Mouse (Mus musculus) cortical plate, adult 2 months (tissue): ENCODE measurements at regions not wholly inside any gene's neighbourhood (a gene's known extent, or its start where the extent isn't known, plus 50 kb on each side); places are given as distances from the start of the nearest gene placed in this dataset.

Experiments
- H3K27ac ChIP-seq: fragments of 200-500 bp; 2 replicates; pipeline ENCODE4 v1.5.1; 2012; ENCODE audit warnings: low read length, control low read depth, inconsistent platforms; ENCODE audit not compliant: insufficient read depth
- H3K4me1 ChIP-seq: fragments of 200-500 bp; 2 replicates; pipeline ENCODE4 v1.6.1; 2011; ENCODE audit warnings: low read length; ENCODE audit not compliant: control insufficient read depth, insufficient read depth
- H3K4me3 ChIP-seq: fragments of 200-500 bp; 2 replicates; pipeline ENCODE4 v1.5.1; 2011; ENCODE audit warnings: mild to moderate bottlenecking, low read length, control low read depth; ENCODE audit not compliant: insufficient read depth
- CTCF ChIP-seq: fragments of 200-500 bp; IDR thresholded peaks from 2 replicates; pipeline ENCODE4 v1.5.1; 2011; ENCODE audit warnings: mild to moderate bottlenecking, control low read depth, low read length; ENCODE audit not compliant: insufficient read depth; ENCODE audit errors: extremely low read depth
- POLR2A ChIP-seq: fragments of 200-500 bp; IDR thresholded peaks from 2 replicates; pipeline ENCODE4 v1.6.1; 2011; ENCODE audit warnings: mild to moderate bottlenecking, low read length, control low read depth; ENCODE audit not compliant: insufficient read depth; ENCODE audit errors: extremely low read depth

DNA sequence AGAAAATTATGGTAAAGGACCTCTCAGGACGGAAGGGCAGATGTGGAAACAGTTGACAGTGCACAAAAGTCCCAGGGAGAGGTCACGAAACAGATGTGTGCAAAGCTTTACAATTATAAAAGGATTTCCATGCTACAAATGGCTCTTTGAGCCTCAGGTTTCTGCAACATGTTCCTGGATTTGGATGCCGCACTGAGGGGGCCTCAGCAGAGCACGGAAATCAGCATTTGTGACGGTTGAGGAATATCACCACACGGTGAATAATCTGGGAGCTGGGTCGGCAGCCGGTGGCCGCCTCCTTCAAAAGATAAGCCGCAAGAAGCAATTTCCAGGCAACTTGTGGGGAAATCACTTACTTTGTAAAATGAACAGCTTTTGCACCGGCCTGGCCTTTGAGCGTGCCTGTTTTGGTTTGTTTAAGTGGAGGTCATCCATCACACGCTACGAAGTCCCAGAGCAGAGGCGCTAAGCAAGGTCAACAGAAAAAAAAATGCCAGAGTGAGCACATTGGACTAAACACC, 188.8 kb downstream of the Gm45692 start:
- no peak for TF ChIP-seq CTCF
- no peak for TF ChIP-seq POLR2A
- Histone ChIP-seq H3K4me1 (no peaks in the 10 kb centered on the region), H3K27ac (no peak overlapping the region), H3K4me3 (no peak overlapping the region)

DNA sequence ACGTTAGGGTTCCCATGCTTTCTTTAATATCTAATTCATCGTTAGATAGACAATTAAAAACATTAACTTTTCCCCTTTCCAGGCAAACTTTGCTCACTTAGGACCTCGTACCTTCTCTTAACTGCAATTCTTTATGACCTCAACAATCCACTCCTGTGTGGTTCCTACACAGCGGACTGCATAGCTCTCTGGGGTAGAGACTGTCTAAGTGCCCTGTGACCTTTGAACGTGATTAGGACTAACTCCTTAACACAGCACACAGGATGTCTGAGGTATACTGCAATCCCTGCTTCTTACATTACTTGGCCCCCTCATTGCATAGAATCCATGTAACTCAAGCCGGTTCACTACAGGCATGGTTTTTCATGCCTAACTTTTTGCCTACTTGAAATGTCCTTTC, 190.4 kb downstream of the Gm45692 start:
- TF ChIP-seq POLR2A: no peak
- no peak for TF ChIP-seq CTCF
- H3K27ac ChIP-seq: no peak overlapping the region
- no peak overlapping the region for H3K4me3 ChIP-seq
- no peaks in the 10 kb centered on the region for H3K4me1 ChIP-seq

DNA sequence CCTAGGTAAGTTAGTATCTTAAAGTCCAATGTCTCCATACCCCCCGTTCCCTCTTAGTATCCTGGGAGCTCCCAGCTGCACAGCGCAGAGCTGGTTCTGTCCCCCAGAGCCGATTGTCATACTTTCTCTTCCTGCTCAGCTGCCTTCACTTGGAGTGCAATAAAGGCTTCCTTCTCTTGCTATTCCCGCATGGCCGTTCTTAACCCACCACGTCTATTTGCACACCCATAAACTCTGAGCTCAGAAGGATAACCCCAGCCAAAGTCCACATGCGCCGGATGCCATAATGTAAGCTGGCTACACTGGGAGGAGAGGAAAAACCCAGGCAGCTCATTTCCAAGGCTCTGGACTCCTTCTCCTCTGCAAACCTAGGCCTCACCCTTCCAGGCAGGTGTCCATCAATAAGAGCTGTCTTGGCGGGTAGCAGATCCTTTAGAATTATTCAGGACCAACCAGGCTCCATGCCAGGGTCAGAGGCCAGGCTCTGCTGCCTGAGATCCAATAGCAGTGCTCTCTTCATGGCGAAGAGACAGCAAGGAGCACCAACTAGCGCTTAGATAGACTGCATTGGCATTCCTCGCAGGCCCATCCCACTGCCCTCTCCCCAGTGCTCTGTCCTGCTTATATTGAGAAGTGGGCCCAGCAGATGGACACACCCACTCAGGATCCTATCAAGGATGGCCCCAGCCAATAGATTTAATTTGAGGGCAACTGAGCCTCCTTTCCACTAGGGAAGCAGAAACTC, 204.4 kb downstream of the Gm45692 start:
- H3K4me1 ChIP-seq: no peaks in the 10 kb centered on the region
- TF ChIP-seq POLR2A (no peak), CTCF (no peak)
- no peak overlapping the region for H3K4me3 ChIP-seq
- no peak overlapping the region for H3K27ac ChIP-seq

DNA sequence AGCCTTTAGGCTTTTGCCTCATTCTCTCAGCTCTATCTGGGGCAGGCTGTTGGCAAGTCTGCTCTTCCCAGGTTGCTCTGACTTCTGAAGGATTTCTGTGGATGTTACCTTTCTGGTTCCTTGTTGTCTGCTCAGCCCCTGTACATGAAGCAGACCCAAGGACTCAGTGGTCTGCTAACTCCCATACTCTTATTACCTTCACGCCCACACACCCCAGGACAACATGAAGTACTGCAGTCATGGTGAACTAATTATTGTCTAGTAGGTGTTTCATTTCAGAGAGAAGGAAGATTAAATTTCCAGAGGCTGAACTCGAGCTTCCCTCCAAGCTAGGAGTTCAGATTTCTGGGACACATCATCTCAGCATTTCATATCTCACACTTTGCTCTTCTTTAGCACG, 205.3 kb downstream of the Gm45692 start:
- Histone ChIP-seq H3K27ac (no peak overlapping the region), H3K4me3 (no peak overlapping the region), H3K4me1 (no peaks in the 10 kb centered on the region)
- TF ChIP-seq CTCF (no peak), POLR2A (no peak)

DNA sequence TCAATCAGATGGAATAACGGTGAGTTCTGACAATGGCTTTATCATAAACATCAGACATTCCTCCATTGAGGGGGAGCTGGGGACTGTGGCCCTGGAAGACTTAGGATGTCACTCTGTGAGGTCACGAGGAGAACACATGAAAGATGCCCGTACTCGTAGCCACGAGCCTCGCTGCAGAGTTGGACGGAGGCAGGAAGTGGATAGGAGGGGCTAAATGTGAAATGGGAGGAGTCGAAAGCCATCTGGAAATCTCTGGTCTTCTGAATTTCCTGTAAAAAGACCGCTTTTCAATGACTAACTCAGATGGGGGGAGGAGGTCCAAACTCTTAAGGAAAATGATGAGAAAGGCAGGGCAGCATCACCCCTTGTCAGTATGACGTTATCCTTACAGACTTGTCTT, 210.5 kb downstream of the Gm45692 start:
- TF ChIP-seq CTCF (no peak), POLR2A (no peak)
- Histone ChIP-seq H3K27ac (no peak overlapping the region), H3K4me3 (no peak overlapping the region), H3K4me1 (no peaks in the 10 kb centered on the region)

DNA sequence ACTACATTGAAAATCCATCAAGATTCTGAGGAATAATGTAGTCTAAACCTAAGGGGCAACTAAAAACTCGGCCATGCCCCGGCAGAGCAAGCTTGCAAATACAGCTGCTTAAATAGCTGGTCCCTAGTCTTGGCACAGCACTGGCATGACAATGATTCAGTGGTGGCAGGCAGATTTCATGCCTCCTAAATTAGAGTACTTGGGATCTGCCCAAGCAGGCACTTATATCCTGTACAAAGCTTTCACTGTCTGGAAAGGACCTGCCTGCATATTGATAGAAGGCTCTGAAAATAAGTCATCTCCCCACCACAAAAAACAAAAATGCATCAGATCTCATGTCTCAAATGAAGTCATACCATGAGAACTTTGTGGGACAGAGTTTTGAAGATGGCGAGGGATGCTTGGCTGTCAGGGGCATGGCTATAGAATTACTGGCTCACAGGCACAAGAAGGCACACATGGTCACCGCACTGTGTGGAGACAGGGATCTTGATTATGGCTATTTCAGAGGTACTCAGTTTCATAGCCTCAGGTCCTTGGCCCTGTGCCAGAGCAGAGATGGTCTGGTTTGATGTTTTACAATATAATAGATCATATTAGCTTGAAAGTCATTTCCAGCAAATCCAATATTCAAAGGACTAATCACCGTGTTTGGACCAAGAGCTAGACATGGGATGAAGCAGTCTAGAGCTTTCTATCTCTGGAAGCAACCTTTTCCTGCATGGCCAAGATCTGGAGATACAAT, 217.7 kb downstream of the Gm45692 start:
- TF ChIP-seq CTCF (no peak), POLR2A (no peak)
- Histone ChIP-seq H3K4me3 (no peak overlapping the region), H3K27ac (no peak overlapping the region), H3K4me1 (no peaks in the 10 kb centered on the region)

DNA sequence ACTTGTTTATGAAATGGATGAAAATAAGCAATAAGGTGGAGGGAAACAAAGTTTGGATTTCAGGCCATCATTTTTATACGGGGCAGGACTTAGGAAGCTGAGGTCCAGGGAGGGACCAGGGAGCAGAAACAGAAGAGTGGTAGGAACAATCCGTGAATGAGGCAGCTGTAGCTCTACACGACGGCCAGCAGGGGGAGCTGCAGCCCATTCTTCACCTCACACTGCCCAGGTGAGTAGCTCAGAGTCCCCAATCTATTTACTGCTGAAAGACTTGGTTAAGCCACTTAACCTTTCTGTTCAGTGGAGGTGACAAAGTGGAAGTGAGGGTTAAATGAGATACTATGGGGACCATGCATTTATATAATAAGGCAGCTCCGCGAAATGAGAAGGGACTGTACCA, 225.7 kb downstream of the Gm45692 start:
- no peak overlapping the region for H3K27ac ChIP-seq
- peak; percentile 89 for TF ChIP-seq CTCF
- TF ChIP-seq POLR2A: no peak
- no peaks in the 10 kb centered on the region for H3K4me1 ChIP-seq
- H3K4me3 ChIP-seq: no peak overlapping the region

DNA sequence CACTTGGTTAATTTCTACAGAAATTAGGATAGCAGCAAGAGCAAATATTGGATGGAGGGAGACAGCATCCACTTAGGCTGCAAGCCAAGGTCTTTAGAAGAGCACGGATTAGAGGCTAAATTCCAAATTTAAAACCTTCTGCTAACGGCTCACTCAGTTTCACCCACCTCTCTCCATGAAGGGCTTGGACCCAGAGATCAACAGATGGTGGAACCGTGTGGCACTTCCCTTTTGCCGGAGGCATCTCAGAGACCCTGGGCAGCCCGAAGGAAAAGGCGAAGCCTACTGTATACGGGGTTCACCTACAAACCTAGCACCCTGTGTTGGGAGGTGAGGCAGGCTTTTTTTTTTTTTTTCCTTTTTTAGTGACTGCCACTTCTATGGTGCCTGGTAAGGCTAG, 229.9 kb downstream of the Gm45692 start:
- Histone ChIP-seq H3K4me3 (no peak overlapping the region), H3K4me1 (no peaks in the 10 kb centered on the region; the same call in 1 of the 2 replicates), H3K27ac (no peak overlapping the region)
- TF ChIP-seq POLR2A (no peak), CTCF (no peak)

DNA sequence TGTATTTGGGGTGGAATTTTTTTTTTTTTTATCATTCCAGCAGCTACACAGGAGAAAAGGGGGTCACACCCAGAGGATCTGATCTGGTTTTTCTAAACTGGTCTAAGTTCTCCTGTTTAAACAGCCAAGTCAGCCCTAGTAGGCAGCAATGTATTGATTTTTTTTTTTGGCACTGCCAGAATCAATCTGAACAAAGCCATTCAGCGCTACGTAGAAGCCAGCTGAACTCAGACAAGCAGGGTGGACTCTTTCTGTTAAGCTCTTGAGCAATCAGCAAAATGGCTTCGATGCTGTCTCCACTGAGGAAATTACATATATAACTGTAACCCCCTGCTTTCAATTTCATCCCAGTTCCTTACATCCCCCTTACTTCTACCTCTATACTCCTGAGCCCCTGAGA, 230.5 kb downstream of the Gm45692 start:
- no peak overlapping the region for H3K27ac ChIP-seq
- H3K4me1 ChIP-seq: no peaks in the 10 kb centered on the region; the same call in 1 of the 2 replicates
- H3K4me3 ChIP-seq: no peak overlapping the region
- TF ChIP-seq POLR2A: no peak
- TF ChIP-seq CTCF: no peak

DNA sequence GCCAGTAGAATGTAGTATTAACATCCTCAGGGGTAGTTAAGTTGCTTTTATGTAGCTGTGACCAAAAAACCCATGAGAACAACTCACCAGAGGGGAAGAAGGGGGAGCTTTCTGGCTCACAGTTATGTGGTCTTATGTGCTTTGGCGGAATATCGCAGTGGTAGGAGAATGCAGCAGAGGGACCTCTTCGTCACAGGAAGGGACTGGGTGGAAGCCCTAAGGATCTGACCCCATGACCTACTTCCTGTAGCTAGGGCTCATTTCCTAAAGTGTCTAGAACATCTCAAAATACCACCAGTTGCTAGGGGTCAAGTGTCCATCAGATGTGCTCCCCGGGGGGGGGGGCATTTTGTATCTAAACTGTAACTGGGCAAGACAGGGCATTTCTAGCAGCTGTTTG, 231.3 kb downstream of the Gm45692 start:
- Histone ChIP-seq H3K27ac (no peak overlapping the region), H3K4me1 (no peaks in the 10 kb centered on the region; the same call in 1 of the 2 replicates), H3K4me3 (no peak overlapping the region)
- TF ChIP-seq CTCF (no peak), POLR2A (no peak)
